Mouse (Mus musculus) embryonic fibroblast, embryonic 13.5 days (primary cell): ENCODE data around the gene Cyp2g1. TPM values are rescaled to one million over a fixed set of nuclear protein-coding genes. Genes with fewer than 3 reads are reported as not detected.
"Not testable (repeated sequence)": the region's sequence is repeated elsewhere in the genome, so short reads cannot be mapped to it uniquely, and the experiment has no call there.

Source experiments
- H3K27ac ChIP-seq: 2 replicates; pipeline ENCODE4 v1.5.1; 2012; ENCODE audit warnings: low read length, control low read depth, inconsistent platforms; ENCODE audit not compliant: insufficient read depth
- H3K4me1 ChIP-seq: 2 replicates; pipeline ENCODE4 v1.6.1; 2011; ENCODE audit warnings: low read length; ENCODE audit not compliant: control insufficient read depth, insufficient read depth
- H3K4me3 ChIP-seq: 2 replicates; pipeline ENCODE4 v1.5.1; 2011; ENCODE audit warnings: mild to moderate bottlenecking, control low read depth, low read length; ENCODE audit not compliant: insufficient read depth
- CTCF ChIP-seq: IDR thresholded peaks from 2 replicates; pipeline ENCODE4 v1.5.1; 2011; ENCODE audit warnings: mild to moderate bottlenecking, control low read depth, low read length, moderate library complexity, borderline replicate concordance; ENCODE audit not compliant: insufficient read depth
- POLR2A ChIP-seq: IDR thresholded peaks from 2 replicates; pipeline ENCODE4 v1.6.1; 2011; ENCODE audit warnings: low read depth, mild to moderate bottlenecking, control low read depth, low read length, moderate library complexity
- polyA plus RNA-seq: library from polyadenylated mRNA; stranded (reverse); fragments of >200 nt; gene quantifications from 2 replicates; pipeline ENCODE4 v1.2.4, GENCODE M21; 2011; ENCODE audit warnings: low read depth; ENCODE audit not compliant: missing spikeins, insufficient read length

Cyp2g1 gene
- polyA plus RNA-seq, 1 experiment: not detected

- Histone ChIP-seq H3K4me3 (no peak overlapping the region), H3K27ac (no peak overlapping the region), H3K4me1 (no peaks in the 10 kb centered on the region)
- TF ChIP-seq CTCF: no peak
- no peak for TF ChIP-seq POLR2A
Observed at GRCm38 (mm10) chr7:26780998-26781766, 27.5 kb upstream of the Cyp2g1 start.

DNA sequence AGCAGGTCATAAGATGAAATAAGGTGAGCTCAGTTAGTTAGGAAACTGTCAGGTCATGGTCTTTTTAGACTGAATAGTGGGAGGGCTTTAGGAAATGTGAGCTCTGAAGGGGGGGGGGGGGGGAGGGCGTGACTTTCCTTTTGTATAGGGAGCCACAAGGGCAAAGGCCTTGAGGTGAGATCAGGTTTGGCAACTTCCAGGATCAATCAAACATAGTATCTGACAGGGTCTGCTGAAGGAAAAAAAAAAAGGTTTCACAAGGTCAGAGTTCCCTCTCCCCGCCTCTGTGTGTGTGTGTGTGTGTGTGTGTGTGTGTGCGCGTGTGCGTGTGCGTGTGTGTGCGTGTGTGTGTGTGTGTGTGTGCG lies 26.9 kb upstream of the Cyp2g1 start:
- H3K4me3 ChIP-seq: no peak overlapping the region
- no peak for TF ChIP-seq CTCF
- TF ChIP-seq POLR2A: no peak
- no peaks in the 10 kb centered on the region for H3K4me1 ChIP-seq
- no peak overlapping the region for H3K27ac ChIP-seq

GRCm38 (mm10) chr7:26783163-26783562 lies 25.5 kb upstream of the Cyp2g1 start:
- Histone ChIP-seq H3K4me1 (no peaks in the 10 kb centered on the region), H3K4me3 (no peak overlapping the region), H3K27ac (no peak overlapping the region)
- TF ChIP-seq CTCF: no peak
- TF ChIP-seq POLR2A: no peak

DNA sequence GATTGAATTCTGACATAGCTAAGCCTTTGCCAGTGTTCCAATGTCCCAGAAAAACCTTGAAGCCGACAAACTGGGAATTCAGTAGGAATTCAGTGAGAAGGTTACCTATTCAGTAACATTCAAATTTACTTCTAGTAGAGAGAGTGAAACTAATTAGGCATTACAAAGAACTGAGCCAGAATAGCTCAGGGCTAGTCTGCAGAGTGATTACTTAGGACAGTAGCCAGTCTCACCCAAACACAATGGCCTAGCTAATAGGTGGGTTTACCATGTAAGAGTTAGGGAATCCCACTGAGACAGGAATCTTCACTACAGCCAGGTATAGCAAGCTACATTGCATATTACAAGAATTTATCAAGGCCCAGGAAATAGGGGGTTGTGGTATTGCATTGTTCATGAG lies 22.7 kb upstream of the Cyp2g1 start:
- H3K4me3 ChIP-seq, H3K4me1 ChIP-seq, H3K27ac ChIP-seq: not testable (repeated sequence)

GRCm38 (mm10) chr7:26789984-26790383 lies 18.7 kb upstream of the Cyp2g1 start:
- TF ChIP-seq POLR2A (no peak), CTCF (no peak)
- no peaks in the 10 kb centered on the region for H3K4me1 ChIP-seq
- H3K27ac ChIP-seq: no peak overlapping the region
- no peak overlapping the region for H3K4me3 ChIP-seq

GRCm38 (mm10) chr7:26800104-26800503 lies 8.6 kb upstream of the Cyp2g1 start:
- Histone ChIP-seq H3K4me3 (no peak overlapping the region), H3K27ac (no peak overlapping the region), H3K4me1 (no peaks in the 10 kb centered on the region)
- no peak for TF ChIP-seq CTCF
- no peak for TF ChIP-seq POLR2A

GRCm38 (mm10) chr7:26800996-26801395 lies 7.7 kb upstream of the Cyp2g1 start:
- no peak overlapping the region for H3K4me3 ChIP-seq
- no peaks in the 10 kb centered on the region for H3K4me1 ChIP-seq
- no peak for TF ChIP-seq POLR2A
- TF ChIP-seq CTCF: no peak
- no peak overlapping the region for H3K27ac ChIP-seq

DNA sequence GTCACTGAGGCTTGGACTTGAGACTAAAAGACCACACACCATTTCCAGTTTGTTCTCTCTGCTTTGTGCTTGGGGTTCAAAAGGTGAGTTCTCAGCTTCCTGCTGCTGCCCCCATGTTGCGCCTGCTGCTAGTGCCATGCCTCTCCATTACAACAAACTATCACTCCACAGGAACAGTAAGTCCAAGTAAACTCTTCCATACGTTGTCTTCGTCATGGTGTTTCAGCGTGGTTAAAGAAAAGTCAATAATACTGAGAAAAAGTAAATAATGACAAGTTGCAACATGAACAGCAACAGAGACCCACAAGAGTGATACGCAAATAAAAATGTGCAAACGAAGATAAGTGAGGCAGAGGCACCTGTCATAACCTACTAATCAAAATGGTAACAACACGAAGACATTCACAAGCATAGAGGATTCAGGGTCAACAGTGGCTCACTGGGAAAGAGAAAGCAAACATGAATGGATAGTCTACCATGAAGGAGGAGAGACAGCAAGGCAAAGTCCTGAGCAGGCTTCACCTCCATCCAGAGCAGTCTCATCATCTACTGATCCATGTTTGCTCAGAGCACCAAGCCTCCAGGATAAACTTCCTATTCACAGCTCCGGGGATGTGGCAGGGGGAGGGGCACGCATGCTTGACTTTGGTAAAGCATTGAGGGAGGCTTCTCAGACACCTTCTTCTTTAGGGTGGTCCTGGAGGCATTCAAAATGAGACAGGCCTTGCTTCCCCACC lies 23.0 kb downstream of the Cyp2g1 start:
- H3K4me1 ChIP-seq, H3K27ac ChIP-seq, H3K4me3 ChIP-seq: not testable (repeated sequence)

DNA sequence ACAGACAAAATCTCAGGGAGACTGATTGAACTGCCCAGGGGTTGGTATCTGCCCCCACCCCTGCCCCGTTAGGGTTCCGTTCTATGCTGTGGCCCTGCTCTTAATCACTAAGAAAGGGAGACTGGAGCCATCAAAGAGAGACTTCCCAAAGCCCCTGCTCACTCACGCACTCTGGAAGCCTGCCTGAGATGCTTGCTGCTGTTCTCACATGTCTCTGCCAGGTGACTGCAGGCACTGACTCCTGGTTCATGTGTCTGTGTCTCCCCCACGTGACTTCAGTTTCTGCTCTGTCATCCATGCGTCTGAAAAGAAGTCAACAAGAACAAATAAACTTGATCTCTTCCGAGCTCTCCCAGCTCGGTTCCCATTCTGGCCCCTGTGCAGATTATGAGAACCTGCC lies 24.0 kb downstream of the Cyp2g1 start:
- not testable (repeated sequence) for H3K27ac ChIP-seq, H3K4me3 ChIP-seq, H3K4me1 ChIP-seq

GRCm38 (mm10) chr7:26835059-26835458 lies 26.4 kb downstream of the Cyp2g1 start, which contains the start of gene Cyp2a5:
Gene Cyp2a5 (plus strand): TSS chr7:26835305.
- not testable (repeated sequence) for H3K27ac ChIP-seq, H3K4me3 ChIP-seq, H3K4me1 ChIP-seq

DNA sequence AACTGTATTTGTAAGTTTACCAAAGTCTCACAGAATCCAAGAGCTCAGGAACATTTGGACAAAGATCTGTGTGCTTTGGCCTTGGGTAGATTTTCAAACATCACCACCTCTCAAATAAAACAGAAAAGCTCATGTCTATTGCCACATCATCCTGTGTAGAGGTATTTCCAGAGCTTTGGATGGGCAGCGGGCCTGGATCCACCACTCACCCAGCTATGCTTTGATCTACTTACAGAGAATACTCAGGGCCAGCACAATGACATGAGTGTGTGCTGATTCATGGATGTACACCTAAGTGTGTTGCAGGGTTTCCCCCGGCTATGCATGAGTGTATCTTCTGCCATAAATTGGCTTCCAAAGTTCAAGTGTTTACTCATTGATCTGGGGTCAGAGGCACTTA lies 34.7 kb downstream of the Cyp2g1 start:
- not testable (repeated sequence) for H3K4me1 ChIP-seq, H3K4me3 ChIP-seq, H3K27ac ChIP-seq

DNA sequence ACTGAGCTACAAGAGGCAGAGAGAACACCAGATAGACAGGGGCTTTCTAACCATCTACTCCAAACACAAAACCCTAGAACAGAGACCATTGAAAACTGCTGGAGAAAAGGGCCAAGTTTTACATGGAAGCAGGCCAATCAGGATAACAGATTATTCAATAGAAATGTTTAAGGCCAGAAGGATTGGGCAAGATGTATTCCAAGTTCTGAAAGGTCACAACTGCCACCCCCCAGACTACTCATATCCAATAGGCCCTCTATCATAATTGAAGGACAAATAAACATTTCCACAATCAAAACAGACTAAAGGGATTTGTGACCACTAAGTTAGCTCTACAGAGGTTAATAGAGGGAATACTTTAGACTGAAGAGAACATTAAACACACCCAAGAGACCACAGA lies 41.4 kb downstream of the Cyp2g1 start:
- H3K4me1 ChIP-seq, H3K4me3 ChIP-seq, H3K27ac ChIP-seq: not testable (repeated sequence)
